Mouse (Mus musculus) ovary, adult 18-20 months (tissue): ENCODE results near the gene Pik3cd.
A peak's percentile ranks its signal among the peaks of the same experiment; 100 is the strongest.

Experiments
- DNase-seq: peaks from one replicate; pipeline ENCODE4 v3.0.0; 2022; ENCODE audit warnings: low spot score, mixed read lengths

The Pik3cd gene

DNA sequence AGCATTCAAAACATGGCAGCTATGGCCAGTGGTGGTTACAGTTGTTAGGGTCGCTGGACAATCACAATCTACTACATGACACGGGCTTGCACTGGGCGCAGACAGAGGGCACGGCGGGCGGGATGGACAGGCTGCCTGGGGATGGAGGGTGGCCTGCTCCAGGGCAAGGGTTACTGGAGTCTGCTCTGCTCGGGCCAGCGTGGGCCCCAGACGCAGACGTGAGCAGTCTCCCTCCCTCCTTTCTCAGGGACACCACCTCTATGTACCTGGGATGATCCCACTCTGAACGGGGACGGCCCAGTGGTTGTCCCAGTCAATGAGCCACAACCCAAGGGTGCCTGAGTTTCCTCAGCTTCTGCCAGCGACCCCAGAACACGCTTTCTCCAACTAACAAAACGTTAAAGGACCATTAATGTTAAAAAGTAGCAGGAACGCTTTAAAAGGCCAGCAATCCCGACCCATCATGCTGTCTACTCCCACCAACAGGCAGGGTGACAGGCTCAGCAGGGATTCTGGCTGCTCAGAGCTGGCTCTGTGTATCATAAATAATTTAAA is 22.6 kb upstream of the Pik3cd start:
- no peak for DNase-seq

- no peak for DNase-seq
Measured at GRCm38 (mm10) chr4:149723855-149724731, 21.7 kb upstream of the Pik3cd start.

- no peak for DNase-seq
Measured at GRCm38 (mm10) chr4:149723021-149723390, 20.6 kb upstream of the Pik3cd start.

DNA sequence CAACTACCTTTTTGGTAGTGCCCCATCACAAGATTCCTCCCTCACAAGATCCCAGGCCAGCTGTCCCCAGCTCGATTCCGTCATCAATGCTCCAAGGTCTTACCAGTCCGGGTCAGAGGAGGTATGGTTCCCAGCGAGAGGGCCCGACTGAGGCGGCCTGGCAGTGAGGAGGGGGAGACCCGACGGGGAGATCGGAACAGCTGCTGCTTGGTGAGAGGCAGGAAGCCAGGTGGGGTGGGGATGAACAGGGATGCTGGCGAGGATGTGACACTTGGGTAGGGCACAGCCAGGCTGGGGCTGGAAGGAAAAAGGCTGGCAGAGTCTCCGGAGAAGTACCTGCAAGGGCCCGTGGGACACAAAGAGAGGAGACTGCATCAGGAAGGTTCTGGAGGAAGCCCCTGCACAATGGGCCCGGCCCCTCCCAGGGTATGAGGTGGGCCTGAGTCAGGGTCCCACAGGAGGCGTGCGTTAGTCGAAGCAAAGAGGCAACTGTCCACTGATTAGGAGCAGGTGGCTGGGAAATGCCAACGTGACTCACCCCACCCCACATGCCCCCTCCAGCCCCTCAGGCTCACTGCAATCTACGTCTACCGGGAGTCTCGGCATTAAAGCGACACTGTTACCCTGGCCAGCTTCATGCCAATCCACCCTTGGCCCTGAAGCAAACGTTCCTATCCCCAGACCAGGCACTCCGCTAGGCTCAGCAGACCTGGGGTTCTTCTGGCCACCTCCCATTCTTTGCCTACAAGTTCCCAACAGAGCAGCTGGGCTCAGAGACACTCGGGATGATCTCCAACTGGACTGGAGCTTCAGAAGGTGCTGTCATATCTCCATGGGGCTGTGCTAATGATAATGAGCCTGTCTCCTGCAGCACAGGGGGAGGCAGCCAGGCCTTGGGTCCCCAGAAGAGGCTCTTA is 20.0 kb upstream of the Pik3cd start:
- DNase-seq: no peak

GRCm38 (mm10) chr4:149721163-149721562 is 18.8 kb upstream of the Pik3cd start:
- DNase-seq: no peak

GRCm38 (mm10) chr4:149719686-149720085 is 17.3 kb upstream of the Pik3cd start:
- DNase-seq: no peak

- DNase-seq: no peak
Measured at GRCm38 (mm10) chr4:149714542-149714941, 12.2 kb upstream of the Pik3cd start.

- DNase-seq: no peak
Measured at GRCm38 (mm10) chr4:149711955-149712354, 9.6 kb upstream of the Pik3cd start.

DNA sequence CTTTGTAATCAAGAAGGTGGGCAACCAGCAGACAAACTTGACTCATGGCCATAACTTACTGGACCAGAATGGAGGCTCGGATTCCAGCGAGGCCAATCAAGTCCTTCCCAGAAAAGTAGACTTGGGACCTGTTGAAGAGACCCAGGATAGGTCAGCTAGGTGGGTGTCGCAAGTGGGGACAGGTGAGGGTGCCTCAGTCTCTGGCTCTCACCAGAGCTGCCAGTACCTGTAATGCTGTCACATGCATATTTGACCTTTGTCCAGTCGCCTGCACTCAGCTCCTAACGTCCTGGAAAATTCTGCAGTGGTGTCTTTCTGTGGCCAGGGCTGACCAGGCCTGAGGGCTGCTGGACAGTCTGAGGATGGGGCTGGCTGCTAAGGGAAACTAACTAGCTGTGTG is 9.1 kb upstream of the Pik3cd start:
- no peak for DNase-seq

DNA sequence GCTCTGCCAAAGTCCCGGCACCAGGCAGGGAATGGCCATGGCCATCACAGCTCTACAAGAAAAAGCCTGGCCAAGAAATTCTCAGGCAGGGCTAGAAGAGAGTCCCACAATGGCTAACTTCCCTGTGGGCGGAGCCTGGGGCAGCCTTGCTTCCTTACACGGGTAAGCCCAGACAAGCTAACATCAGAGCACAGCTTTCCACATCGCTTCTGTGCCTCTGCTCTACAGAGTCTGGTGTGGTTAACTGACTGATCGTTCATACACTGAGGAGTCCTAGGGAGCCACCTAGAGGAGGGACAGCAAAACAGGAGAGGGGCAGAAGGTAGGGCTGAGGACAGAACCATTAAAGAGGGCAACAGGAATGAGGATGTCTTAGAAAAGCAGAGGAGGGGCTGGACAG is 8.1 kb upstream of the Pik3cd start:
- DNase-seq: peak; percentile 55

DNA sequence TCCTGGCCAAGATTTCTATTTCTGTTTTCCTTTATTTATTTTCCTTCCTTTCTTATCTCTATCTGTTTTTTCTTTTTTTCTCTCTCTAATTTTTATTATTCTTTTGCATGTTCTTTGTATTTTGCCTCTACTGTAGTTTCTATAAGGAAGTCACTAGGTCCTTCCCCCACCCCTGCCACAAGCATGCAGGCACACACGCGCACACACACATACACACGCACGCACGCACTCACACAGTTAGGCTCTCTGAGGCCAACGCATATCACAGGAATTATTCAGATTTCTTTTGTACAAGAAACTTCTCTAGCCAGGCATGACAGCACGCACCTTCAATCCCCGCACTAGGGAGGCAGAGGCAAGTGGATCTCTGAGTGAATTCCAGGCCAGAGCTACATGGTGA is 3.6 kb upstream of the Pik3cd start:
- no peak for DNase-seq

- DNase-seq: no peak
Measured at GRCm38 (mm10) chr4:149705298-149705697, 2.9 kb upstream of the Pik3cd start.

DNA sequence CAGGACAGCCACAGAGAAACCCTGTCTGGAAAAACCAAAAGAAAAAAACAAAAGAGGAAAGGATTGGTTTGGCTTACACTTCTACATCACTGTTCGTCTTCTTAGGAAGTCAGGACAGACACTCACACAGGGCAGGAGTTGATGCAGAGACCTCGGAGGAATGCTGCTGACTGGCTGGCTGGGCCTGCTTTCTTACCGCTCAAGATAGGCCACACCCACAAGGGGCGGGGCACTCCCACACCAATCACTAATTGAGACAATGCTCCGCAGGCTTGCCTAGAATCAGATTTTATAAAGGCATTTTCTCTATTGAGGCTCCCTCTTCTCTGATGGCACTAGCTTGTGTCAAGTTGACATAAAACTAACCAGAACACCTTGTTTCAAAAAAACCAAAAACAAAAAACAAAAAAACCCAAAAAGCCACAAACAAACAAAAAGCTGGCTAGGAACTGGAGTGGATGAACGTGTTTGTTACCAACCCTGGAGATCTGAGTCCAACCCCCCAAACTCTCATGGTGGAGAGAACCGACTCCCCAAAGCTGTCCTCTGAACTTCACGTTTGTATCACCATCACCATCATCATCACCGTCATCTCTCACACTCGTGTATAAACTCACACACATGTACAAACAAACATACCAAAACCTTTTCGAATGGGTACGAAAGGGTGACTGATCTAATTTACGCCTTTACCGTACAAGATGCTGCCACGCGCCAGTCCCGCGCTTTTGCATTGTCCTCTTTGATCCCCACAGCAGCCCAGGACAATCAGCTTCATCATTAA is 753 bp downstream of the Pik3cd start:
- no peak for DNase-seq

DNA sequence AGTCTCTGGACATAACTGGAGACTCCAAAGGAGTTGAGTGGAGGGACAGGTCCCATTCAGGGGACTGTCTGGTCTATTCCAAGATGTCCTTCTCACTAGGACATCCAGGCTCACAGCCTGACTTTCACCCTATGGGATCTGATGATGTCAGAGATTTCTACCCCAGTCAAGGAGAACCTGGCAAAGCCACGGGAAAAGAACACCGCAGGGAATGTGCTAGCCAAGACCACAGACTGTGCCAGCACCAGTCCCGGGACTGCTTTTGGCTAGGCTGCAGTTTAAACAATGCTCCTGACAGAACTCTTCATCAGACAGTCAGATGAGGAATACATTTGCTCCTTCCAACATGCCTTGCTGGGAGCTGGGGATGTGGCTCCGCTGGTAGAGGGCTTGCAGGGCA is 2.4 kb downstream of the Pik3cd start:
- DNase-seq: no peak

DNA sequence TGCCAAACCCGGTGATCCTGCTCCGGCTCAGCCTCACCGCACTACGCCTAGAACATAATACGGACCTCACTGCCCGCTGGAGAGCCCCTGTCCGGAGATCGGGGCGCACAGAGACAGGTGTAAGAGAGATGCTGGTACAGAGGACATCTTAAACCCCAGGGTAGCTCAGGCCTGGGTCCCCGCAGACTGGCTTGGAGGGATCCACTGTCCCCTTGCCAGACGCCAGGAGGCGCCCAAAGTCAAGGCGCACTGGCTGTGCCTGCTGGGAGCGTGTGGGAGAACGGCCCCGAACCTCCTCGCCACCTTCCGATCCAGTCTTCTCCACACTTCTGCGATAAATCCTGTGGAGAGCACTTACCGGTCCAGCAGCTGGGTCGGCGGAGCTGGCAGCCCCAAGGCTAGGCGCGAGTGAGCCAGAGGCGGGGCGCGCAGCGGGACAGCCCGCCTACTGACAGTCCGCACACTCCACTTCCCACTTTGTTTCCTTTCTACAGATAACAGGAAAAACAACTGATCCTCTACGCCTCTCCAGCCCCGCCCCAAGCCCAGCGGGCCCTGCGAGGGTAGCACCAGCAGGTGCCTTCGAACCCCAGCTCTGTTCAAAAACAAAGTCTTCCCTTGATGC is 4.1 kb downstream of the Pik3cd start:
- DNase-seq: peak; percentile 44

DNA sequence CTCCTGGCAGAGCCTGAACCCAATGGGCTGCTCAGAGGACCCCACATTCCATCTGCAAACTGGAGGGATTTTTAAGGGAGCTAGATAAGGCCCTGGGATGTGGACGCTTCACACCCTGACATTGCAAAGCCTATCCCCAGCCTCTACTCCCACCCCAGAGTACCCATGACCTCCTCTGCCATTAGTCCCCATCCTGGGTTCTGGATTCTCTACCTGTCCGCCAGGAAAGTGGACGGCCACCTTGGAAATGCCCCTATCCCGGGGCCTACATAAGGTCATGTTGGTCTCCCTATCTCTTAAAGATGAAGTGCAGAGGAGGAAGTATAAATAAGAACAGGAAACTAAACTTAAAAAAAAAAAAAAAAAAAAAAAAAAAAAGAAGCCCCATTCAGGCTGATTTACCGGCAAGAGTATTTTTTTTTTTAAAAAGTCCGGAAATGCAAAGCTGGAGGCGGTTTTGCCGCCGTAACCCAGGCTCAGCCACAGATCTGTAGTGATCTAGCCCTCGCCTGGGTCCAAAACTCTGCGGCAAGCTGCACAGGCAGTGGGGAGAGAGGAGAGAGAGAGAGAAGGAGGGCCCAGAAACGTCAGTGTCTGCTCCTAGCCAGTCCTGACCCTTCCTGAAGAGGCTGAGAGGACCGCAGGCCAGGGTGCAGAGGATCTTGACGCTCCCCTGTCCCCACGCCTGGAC is 4.7 kb downstream of the Pik3cd start:
- DNase-seq: no peak

- no peak for DNase-seq
Measured at GRCm38 (mm10) chr4:149696189-149696971, 6.0 kb downstream of the Pik3cd start.

GRCm38 (mm10) chr4:149691368-149691767 is 11.0 kb downstream of the Pik3cd start:
- no peak for DNase-seq

GRCm38 (mm10) chr4:149690828-149691280 is 11.5 kb downstream of the Pik3cd start:
- peak; percentile 31 for DNase-seq
